Mouse (Mus musculus) lung, postnatal 0 days (tissue): ENCODE data around the gene Crim1. TPM values are rescaled to one million over a fixed set of nuclear protein-coding genes. Genes with fewer than 3 reads are reported as not detected.
"Not testable (repeated sequence)": the region's sequence is repeated elsewhere in the genome, so short reads cannot be mapped to it uniquely, and the experiment has no call there.

Experiments
- ATAC-seq: fragments of 200-750 bp; cut with Nextera tagmentation; 2 replicates; pipeline ENCODE4 v1.8.0; 2017; ENCODE audit warnings: moderate library complexity
- DNase-seq: peaks from one replicate; pipeline ENCODE4 v3.0.0-alpha.2; 2016; ENCODE audit warnings: low spot score
- H3K27ac ChIP-seq: fragments of 300-500 bp; sonication (generic); 2 replicates; pipeline ENCODE4 v1.5.1; 2014; ENCODE audit warnings: antibody characterized with exemption, mild to moderate bottlenecking, low read length, mixed read lengths
- H3K27me3 ChIP-seq: fragments of 300-500 bp; sonication (generic); replicated peaks from 2 replicates; pipeline ENCODE4 v1.6.1; 2014; ENCODE audit warnings: low read length, mixed read lengths; ENCODE audit not compliant: insufficient read depth
- H3K36me3 ChIP-seq: fragments of 300-500 bp; sonication (generic); 2 replicates; pipeline ENCODE4 v1.6.1; 2014; ENCODE audit warnings: low read length, mixed read lengths; ENCODE audit not compliant: insufficient read depth
- H3K4me1 ChIP-seq: fragments of 300-500 bp; sonication (generic); 2 replicates; pipeline ENCODE4 v1.6.1; 2014; ENCODE audit warnings: antibody characterized with exemption, low read depth, low read length, mixed read lengths; ENCODE audit not compliant: insufficient read depth
- H3K4me2 ChIP-seq: fragments of 300-500 bp; sonication (generic); replicated peaks from 2 replicates; pipeline ENCODE4 v1.6.1; 2014; ENCODE audit warnings: low read depth, mild to moderate bottlenecking, low read length, moderate library complexity, mixed read lengths
- H3K4me3 ChIP-seq: fragments of 300-500 bp; sonication (generic); 2 replicates; pipeline ENCODE4 v1.5.1; 2014; ENCODE audit warnings: low read depth, low read length
- H3K9ac ChIP-seq: fragments of 300-500 bp; sonication (generic); replicated peaks from 2 replicates; pipeline ENCODE4 v1.6.1; 2014; ENCODE audit warnings: low read depth, mild to moderate bottlenecking
- H3K9me3 ChIP-seq: fragments of 300-500 bp; sonication (generic); 2 replicates; pipeline ENCODE4 v1.6.1; 2016; ENCODE audit warnings: low read length, mixed read lengths
- CTCF ChIP-seq: IDR thresholded peaks from 2 replicates; pipeline ENCODE4 v1.5.1; 2016; ENCODE audit warnings: antibody characterized with exemption, mild to moderate bottlenecking
- EP300 ChIP-seq: IDR thresholded peaks from 2 replicates; pipeline ENCODE4 v1.6.1; 2016; ENCODE audit warnings: antibody characterized with exemption, mild to moderate bottlenecking, control low read depth
- whole genome bisulfite sequencing: fragments of 180-500 bp; shearing (Covaris S2); extraction: QIAGEN DNeasy Blood & Tissue Kit; methylation state at CpG from one replicate; pipeline ENCODE4 v1.1.7; 2014; 5-methylcytosine and 5-hydroxymethylcytosine counted together
- polyA plus RNA-seq: library from polyadenylated mRNA; unstranded; fragments of >200 nt; fragmentation: Nextera tagmentation; extraction: Ambion mirVana; gene quantifications from 2 replicates; pipeline ENCODE4 v1.2.1, GENCODE M21; 2015

Gene Crim1
- polyA plus RNA-seq, 1 experiment from 2014 or later, result 8.2 TPM

DNA sequence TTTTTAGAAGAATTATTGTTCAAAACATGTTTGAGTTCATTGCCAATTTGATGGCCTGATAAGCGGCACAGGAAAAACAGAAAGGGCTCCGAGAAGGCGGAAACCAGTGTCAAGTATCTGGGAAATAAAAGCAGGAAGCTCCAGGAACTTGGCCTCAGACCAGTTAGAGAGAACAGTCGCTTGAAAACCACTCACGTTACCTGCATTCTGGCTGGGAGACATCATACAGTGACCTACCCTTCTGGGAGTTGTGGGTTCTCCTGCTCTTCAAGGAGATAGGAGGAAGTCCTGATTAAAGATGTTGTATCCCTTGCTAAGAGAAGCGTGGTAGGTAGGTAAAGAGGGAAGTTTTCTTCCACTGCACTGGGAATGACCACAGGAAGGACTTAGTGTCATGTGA lies 44.7 kb downstream of the Crim1 start:
- Histone ChIP-seq H3K9me3 (no peaks in the 10 kb centered on the region), H3K4me2 (no peak overlapping the region), H3K4me3 (no peak overlapping the region), H3K36me3 (no peaks in the 10 kb centered on the region), H3K27me3 (no peaks in the 10 kb centered on the region), H3K27ac (no peak overlapping the region), H3K9ac (no peak overlapping the region), H3K4me1 (0 out of 2 replicates have a peak, but pooled peaks cover 2% of the 10 kb centered on the region)
- WGBS, result 47% methylated on average over 6 of the region's 6 CpGs
- TF ChIP-seq EP300 (no peak), CTCF (no peak)
- no peak for DNase-seq
- no peak for ATAC-seq

DNA sequence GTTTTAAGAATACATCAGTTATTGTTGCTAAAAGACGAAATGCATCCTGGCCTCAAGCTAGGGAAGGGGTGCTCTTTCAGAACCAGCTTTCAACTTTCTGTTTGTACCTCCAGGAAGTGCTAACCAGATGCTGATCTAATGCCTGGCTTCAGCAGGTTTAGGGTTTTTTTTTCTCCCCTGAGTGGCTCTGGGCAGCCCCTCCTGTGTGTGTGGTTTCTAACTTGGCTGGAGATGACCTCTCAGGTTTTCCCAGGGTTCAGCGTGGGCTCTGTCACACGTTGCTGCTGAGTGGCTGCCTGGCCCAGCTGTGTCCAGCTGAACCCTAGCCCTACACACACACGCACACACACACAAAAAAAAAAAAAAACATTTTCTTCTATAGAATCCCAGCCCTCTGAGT lies 45.4 kb downstream of the Crim1 start:
- TF ChIP-seq CTCF, result no peak
- TF ChIP-seq EP300, result no peak
- Histone ChIP-seq H3K4me3 (no peak overlapping the region), H3K9me3 (no peaks in the 10 kb centered on the region), H3K4me1 (0 out of 2 replicates have a peak, but pooled peaks cover 2% of the 10 kb centered on the region), H3K4me2 (no peak overlapping the region), H3K36me3 (no peaks in the 10 kb centered on the region), H3K9ac (no peak overlapping the region), H3K27me3 (no peaks in the 10 kb centered on the region), H3K27ac (no peak overlapping the region)
- 38% methylated on average over 4 of the region's 4 CpGs for WGBS
- no peak for DNase-seq
- no peak for ATAC-seq

DNA sequence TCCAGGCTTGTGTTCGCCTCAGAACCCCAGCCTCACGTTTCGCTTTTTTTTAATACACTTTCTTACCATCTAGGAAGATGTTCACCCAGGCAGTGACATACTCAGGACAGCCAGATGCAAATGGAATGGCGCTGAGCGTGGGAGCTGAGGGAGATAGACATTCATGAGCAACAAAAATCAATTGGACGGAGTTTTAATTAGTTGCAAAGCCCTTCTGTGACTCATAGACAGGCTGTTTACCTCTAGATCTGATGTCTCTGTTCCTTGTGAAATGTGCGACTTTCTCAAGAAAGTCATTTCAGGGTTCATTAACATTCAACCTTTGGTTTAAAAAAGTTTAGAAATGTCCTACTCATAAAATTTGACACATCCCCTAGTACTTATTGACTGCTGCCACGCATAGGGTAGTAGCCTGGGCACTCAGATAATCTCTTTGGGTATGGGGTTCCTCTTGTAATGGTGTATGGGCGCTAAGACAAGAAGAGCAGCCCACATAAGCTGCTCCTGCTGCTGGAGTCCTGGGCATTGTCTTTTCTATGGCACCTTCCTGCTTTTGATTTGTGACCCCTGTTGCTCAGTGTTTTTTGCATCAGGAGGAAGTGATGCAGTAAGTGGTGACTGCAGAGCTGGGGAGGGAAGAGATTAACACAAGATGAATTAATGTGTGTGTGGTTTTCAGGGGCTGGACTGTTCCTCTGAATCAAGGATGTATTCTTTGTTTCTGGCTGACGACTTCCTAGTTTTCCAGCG lies 46.8 kb downstream of the Crim1 start:
- DNase-seq (peak; percentile 56), ATAC-seq (peak; percentile 54)
- TF ChIP-seq CTCF (no peak), EP300 (no peak)
- no peak overlapping the region for H3K4me2 ChIP-seq
- H3K27ac ChIP-seq, result 0 out of 2 replicates have a peak overlapping the region, but pooled peaks have one; percentile 40
- no peaks in the 10 kb centered on the region for H3K27me3 ChIP-seq
- H3K9ac ChIP-seq, result no peak overlapping the region
- H3K4me1 ChIP-seq, result peaks cover 2% of the 10 kb centered on the region; the same call in 1 of the 2 replicates
- no peaks in the 10 kb centered on the region for H3K36me3 ChIP-seq
- 65% methylated on average over 11 of the region's 11 CpGs for WGBS
- H3K4me3 ChIP-seq, result no peak overlapping the region
- no peaks in the 10 kb centered on the region for H3K9me3 ChIP-seq

DNA sequence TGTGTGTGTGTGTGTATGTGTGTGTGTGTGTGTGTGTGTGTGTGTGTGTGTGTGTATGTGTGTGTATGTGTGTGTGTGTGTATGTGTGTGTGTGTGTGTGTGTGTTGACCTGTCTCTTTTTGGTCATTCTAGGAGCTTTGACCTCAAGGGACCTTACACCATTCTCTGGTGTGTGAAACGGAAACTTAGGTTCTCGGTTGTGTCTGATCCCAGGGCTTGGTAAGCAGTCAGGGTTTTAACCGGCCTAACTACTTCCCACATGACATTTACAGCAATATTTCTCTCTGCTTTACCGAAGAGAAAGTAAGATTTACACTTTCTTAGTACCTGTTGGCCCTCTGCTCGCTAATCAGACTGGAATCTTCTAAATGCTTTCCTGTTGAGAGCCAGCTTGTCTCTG lies 48.1 kb downstream of the Crim1 start:
- 66% methylated on average over 5 of the region's 5 CpGs for WGBS
- H3K9ac ChIP-seq, result no peak overlapping the region
- ATAC-seq, result no peak
- TF ChIP-seq EP300 (no peak), CTCF (no peak)
- 0 out of 2 replicates have a peak overlapping the region, but pooled peaks have one; percentile 26 for H3K27ac ChIP-seq
- H3K36me3 ChIP-seq, result no peaks in the 10 kb centered on the region
- no peak overlapping the region for H3K4me2 ChIP-seq
- no peaks in the 10 kb centered on the region for H3K27me3 ChIP-seq
- no peak for DNase-seq
- no peaks in the 10 kb centered on the region for H3K9me3 ChIP-seq
- H3K4me3 ChIP-seq, result no peak overlapping the region
- H3K4me1 ChIP-seq, result peaks cover 2% of the 10 kb centered on the region; the same call in 1 of the 2 replicates

DNA sequence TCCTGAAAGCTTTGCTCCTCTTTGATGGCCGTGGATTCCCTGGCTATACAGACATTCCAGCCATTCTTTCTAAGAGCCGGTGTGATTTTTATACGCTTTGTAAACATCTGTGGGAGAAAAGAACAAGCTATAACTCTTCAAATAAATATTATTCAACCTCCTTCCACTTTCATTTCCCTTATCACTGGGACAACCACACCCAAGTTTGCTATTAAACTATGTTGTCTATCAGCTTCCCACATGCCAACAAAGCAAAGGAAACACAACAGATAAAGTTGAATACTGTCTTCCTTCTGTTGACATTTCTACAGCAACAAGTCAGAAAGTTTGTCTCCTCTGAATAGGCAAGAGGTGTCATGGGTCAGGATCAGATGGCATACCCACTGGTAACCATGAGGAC lies 48.9 kb downstream of the Crim1 start:
- Histone ChIP-seq H3K4me3 (no peak overlapping the region), H3K4me2 (no peak overlapping the region), H3K36me3 (no peaks in the 10 kb centered on the region), H3K4me1 (peaks cover 2% of the 10 kb centered on the region; the same call in 1 of the 2 replicates), H3K27me3 (no peaks in the 10 kb centered on the region), H3K27ac (no peak overlapping the region), H3K9ac (no peak overlapping the region), H3K9me3 (no peaks in the 10 kb centered on the region)
- peak; percentile 54 for ATAC-seq
- TF ChIP-seq CTCF (no peak), EP300 (peak; percentile 79)
- DNase-seq, result peak; percentile 51
- 15% methylated on average over 3 of the region's 3 CpGs for WGBS

DNA sequence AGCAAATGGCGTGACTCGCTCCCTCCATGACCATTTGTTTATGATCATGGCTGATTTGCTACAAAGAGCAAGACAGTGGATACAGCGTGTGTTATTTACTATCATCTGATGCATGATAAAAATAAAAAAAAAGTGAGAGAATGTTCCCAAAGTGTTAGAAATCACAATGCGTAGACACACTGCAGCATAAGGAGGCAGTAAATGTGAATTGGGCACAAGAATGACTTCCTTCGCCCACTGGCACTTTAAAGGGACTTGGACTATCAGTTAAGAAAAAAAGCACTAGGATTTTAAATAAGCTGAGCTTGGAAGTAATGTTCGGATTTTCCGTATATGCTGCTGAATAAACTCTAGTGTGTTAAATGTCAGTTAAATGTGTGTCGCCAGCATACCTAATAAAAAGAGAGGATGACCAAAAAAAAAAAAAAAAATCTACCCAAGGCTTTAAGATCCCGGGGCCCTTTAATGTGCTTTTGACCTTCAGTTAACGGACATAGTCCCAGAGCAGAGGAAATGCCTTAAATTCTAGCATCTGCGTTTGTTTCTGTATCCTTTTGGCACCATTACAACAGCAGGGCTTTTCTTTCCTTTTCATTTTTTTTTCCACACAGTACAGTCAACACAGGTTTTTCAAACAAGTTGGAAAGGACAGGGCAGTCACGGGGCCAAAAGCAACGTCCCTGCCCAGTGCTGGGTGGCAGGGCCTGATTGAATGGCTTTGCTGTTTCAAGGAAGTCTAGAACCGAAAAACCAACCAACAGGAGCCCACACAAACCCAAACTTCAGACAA lies 50.3 kb downstream of the Crim1 start:
- peak; percentile 41; the same call in 1 of the 2 replicates for ATAC-seq
- TF ChIP-seq EP300 (peak; percentile 58), CTCF (no peak)
- DNase-seq, result peak; percentile 53
- no peak overlapping the region for H3K4me3 ChIP-seq
- WGBS, result 49% methylated on average over 14 of the region's 14 CpGs
- no peak overlapping the region for H3K4me2 ChIP-seq
- no peak overlapping the region for H3K9ac ChIP-seq
- H3K9me3 ChIP-seq, result no peaks in the 10 kb centered on the region
- peaks cover 2% of the 10 kb centered on the region; the same call in 1 of the 2 replicates for H3K4me1 ChIP-seq
- no peaks in the 10 kb centered on the region for H3K36me3 ChIP-seq
- no peaks in the 10 kb centered on the region for H3K27me3 ChIP-seq
- H3K27ac ChIP-seq, result no peak overlapping the region

DNA sequence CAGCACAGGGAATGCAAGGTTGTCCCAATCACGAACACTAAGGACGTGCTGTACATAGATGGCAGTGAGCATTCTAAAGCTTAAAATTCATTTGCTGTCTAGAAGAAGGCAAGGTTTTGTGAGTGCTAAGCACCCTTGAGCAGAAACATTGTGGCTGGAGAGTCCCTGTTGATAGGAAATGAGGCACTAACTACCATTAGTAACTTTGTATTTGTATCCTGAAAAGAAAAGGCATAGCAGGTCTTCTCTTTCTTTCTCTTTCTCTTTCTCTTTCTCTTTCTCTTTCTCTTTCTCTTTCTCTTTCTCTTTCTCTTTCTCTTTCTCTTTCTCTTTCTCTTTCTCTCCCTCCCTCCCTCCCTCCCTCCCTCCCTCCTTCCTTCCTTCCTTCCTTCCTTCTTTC lies 53.5 kb downstream of the Crim1 start:
- H3K9me3 ChIP-seq, H3K36me3 ChIP-seq, H3K4me3 ChIP-seq, DNase-seq, H3K27me3 ChIP-seq, ATAC-seq, H3K4me2 ChIP-seq, H3K9ac ChIP-seq, H3K4me1 ChIP-seq, H3K27ac ChIP-seq: not testable (repeated sequence)
- 95% methylated on average over 2 of the region's 2 CpGs for WGBS
